Mouse (Mus musculus) brain, embryonic 18.5 days (tissue): ENCODE data around the gene Gm10197.

Experiments used
- DNase-seq: peaks from one replicate; pipeline ENCODE4 v3.0.0-alpha.2; 2012; ENCODE audit warnings: low read depth, low spot score

Gene Gm10197

DNA sequence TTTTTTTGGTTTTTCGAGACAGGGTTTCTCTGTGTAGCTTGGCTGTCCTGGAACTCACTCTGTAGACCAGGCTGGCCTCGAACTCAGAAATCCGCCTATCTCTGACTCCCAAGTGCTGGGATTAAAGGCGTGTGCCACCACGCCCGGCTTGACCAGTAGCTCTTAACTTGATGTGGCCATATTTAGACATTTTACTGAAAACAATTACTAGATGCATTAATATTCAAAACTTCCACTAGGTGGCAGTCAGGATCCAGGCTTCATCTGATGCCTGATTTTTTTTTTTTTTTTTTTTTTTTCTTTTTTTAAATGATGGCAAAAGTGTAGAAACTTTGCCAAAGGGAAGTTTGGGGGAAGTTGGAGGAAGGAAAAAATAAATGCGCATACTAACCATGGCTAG lies 23.0 kb upstream of the Gm10197 start:
- peak; percentile 32 for DNase-seq

GRCm38 (mm10) chr19:53393646-53394045 lies 22.1 kb upstream of the Gm10197 start:
- no peak for DNase-seq

DNA sequence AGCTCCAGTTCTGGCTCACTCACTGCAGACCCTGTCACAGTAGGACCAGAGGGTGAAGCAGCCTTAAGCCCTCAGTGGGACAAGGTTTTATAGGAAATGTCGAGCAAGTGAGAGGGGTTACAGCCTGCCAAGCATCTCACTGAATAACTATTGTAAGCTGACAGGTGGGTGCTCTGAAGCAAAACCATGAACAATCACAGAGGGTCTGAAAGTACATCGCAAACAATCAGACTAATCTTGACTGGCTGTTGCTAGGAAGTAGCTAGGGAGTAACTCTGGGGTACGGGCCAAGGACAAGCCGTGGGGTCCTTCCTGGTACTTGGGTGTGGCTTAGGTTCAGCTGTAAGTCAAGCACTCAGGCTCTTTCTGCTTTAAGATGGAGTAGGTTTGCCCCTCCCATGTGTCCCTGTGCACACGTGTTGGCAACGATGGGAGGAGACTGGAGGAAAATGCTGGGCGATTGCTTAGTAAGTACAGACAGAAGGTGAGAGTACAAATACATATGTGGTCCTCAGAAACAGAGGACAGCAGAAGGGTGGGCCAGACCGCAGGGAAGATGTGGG lies 21.3 kb upstream of the Gm10197 start:
- DNase-seq = no peak

- no peak for DNase-seq
Measured at GRCm38 (mm10) chr19:53391787-53392186, 20.2 kb upstream of the Gm10197 start.

GRCm38 (mm10) chr19:53391386-53391785 lies 19.8 kb upstream of the Gm10197 start:
- DNase-seq = no peak

- DNase-seq = peak; percentile 99
Measured at GRCm38 (mm10) chr19:53390495-53391007, 19.0 kb upstream of the Gm10197 start, which contains the start of gene Smndc1. Smndc1 (minus strand) TSS chr19:53390578.

DNA sequence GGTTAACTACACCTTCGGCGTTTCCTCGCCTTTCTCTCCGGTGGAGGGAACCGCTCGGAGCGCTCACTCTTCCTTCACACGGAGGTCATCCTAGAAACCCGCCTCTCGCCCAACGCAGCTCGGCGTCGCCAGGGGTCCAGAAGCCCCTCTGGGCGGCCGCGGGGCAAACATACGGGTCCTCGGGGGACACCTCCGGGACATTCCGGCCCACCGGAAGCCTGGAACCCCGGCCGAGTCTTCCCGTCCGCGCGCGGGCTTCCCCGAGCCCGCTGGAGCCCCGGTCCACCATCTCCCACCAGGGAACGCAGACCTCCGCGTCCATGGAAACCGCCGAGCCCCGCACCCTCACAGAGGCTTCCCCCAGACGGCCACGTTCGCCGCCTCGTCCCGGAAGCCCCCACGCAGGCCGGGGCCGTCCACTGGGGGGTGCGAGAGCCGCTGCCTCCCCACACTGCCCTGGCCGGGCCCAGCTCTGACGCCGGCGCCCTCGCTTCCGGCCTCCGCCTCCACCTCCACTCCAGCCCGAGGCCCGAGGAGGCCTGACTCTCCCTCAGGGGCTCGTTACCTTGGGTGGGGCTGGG lies 18.4 kb upstream of the Gm10197 start:
- DNase-seq = no peak

DNA sequence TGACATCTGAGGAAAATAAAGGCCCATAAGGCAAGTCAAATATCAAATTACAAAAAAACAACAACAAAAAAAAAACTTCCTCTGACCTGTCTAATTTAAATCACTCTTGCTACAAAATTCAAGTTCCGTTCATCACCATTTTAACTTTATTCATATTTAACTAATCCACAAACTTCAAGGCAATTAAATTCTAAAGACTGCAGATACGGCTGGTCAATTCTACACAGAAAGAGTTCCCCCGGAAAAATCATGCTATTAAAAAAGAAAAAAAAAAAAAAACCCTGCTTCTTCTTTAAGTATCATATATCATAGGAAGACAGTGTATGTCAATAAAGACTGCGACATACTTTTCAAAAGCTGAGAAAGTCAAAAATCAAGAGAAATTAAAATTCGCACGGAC lies 17.9 kb upstream of the Gm10197 start:
- DNase-seq = no peak

GRCm38 (mm10) chr19:53383336-53383735 lies 11.8 kb upstream of the Gm10197 start:
- no peak for DNase-seq

GRCm38 (mm10) chr19:53378421-53378820 lies 6.9 kb upstream of the Gm10197 start:
- no peak for DNase-seq

DNA sequence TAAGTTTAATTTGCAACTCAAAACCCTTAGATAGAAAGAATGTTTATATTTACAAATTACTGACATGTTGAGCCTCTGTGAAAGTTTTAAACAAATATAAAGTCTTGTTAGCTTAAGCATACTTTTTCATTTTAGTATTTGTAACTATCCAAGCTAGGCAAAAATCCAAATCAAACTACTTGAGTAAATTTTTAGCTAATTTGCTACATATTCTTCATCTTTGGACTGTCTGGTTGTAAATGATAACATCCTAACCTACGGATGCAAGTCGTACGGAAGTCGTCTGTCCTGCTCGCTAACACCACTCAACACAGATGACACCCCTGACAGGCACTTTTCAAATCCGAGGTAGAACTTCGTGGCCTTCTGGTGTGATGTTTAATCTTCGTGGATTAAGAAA lies 6.1 kb upstream of the Gm10197 start:
- DNase-seq = no peak

DNA sequence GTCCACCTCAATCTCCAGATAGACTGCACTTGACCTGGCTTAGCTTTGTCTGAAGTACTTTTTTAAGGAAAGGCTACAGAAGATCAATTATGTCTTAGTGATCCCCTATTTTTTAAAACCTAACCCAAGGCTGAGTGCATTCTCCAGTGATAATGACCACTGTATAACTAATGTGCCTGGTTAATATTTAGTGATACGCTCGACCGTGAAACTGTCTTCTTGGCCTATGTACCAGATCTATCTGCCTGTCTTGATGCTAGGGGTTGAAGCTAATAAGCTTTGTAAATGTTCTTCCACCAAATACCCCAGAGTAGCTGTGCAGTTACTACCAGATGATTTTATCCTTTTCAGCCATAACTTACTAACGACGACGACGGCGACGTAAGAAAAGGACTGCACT lies 4.2 kb upstream of the Gm10197 start:
- DNase-seq = no peak

- DNase-seq = no peak
Measured at GRCm38 (mm10) chr19:53375299-53375698, 3.7 kb upstream of the Gm10197 start.

DNA sequence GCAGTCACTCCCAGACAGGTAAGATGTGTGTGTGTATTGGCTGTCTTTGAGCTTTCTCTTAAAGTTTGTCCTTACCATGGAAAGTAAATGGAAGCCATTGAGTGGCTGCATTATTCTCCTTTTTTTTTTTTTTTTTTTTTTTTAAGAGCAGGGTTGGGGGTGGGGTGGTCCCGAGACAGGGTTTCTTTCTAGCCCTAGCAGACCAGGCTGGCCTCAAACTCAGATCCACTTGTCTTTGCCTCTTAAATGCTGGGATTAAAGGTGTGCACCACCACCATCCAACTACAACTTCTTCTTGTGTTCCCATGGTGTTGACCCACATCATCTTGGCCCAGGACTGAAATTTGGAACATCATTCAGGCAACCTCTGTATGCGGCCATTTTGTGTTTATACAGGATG lies 2.0 kb upstream of the Gm10197 start:
- DNase-seq = no peak

DNA sequence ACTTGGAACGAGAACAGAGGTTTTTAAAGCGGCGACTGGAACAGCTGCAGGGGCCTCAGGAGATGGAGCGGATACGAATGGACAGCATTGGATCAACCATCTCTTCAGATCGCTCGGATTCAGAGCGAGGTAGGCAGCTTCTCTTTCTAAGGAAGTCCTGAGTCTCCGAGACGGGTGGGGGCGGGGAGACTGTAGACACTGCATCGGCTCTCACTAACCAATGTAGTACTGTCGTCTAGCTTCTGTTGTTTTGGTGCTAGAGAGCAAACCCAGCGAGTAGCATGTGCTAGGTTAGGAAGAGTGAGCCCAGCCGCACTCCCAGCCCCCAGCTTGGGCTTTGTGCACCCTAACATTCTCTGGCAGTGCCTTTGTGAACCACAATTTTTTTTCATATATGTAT lies 1.3 kb downstream of the Gm10197 start:
- DNase-seq = no peak

GRCm38 (mm10) chr19:53369469-53370043 lies 2.0 kb downstream of the Gm10197 start:
- peak; percentile 43 for DNase-seq

DNA sequence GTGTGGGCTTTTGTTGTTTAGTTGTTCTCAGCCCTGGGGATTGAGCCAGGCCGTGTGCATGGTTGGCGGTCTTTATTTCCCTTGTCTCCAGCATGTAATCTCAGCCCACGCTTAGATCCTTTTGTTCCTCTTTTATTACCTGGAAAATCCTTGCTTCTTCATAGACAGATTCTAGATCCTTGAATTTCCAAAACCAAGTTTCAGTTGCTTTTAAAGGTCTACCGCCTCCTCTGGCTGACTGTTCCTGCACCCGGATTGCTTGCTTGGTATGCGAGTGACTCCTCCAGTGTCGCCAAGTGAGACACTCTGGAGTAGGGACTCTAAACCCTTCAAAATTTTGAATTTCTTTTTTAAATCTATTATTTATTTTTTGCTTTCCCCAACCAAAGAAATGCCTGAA lies 4.7 kb downstream of the Gm10197 start:
- DNase-seq = no peak

GRCm38 (mm10) chr19:53366057-53366775 lies 5.3 kb downstream of the Gm10197 start:
- no peak for DNase-seq

DNA sequence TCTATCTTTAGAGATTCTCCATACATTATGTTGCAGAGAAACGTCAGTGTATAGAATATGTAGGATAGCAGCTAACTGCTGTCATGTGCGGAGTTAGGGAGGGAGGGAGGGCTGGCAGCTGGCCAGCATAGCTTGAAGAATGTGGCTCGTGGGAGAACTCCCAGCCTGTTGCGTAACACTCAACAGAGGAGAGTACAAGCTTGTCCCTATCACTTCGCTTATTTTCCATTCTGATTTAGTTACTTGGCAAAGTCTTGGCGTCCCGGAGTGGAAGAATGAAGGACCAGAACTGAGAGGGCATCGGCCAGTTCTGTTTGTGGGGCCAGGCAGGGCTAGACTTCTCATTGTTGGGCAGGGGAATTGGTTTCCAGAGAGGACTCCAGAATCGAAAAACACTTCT lies 6.6 kb downstream of the Gm10197 start:
- DNase-seq = peak; percentile 40

DNA sequence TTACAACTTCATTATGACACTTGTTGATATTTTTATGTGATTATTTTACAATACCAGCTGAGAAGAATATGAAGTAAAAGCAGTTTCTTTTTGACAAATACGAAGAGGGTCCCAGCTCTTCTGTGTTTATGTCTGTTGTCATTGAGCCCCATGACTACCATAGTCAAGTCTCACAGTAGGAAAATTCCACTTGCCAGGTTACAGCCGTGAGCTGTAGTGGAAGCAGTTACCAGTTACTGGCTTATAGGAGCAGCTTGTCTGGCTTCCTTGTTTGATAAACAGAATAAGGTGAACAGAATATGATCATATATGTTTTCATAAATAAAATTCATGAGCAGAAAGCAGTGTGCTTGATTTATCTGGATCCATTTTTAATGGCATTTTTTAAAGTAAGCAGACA lies 7.0 kb downstream of the Gm10197 start:
- no peak for DNase-seq

- DNase-seq = no peak
Measured at GRCm38 (mm10) chr19:53362967-53363366, 8.6 kb downstream of the Gm10197 start.

GRCm38 (mm10) chr19:53360265-53360958 lies 11.2 kb downstream of the Gm10197 start:
- DNase-seq = peak; percentile 36
